Mouse (Mus musculus): ENCODE measurements around the gene Tesmin. TPM values are rescaled to one million over a fixed set of nuclear protein-coding genes. Genes with fewer than 3 reads are reported as not detected.

Tesmin gene
- polyA plus RNA-seq, 1 experiment from 2014 or later: 0.11 TPM

GRCm38 (mm10) chr19:3359841-3360588 lies 28.6 kb upstream of the Tesmin start:
- Histone ChIP-seq H3K36me3 (peaks cover 20% of the 10 kb centered on the region), H3K9ac (replicated peaks) (no peak overlapping the region), H3K9me3 (peaks cover 7% of the 10 kb centered on the region; the same call in 1 of the 2 replicates), H3K4me2 (no peak overlapping the region), H3K4me3 (replicated peaks) (no peak overlapping the region), H3K4me1 (replicated peaks) (no peaks in the 10 kb centered on the region), H3K27ac (no peak overlapping the region), H3K27me3 (no peaks in the 10 kb centered on the region)
- ATAC-seq (ENCODE audit: insufficient number of reproducible peaks, insufficient read depth, low FRiP score, low TSS enrichment, low read depth): no peak
- WGBS: 87% methylated on average over 13 of the region's 13 CpGs

GRCm38 (mm10) chr19:3363510-3363909 lies 25.1 kb upstream of the Tesmin start:
- no peak overlapping the region for H3K4me2 ChIP-seq
- 86% methylated on average over 4 of the region's 4 CpGs for WGBS
- H3K36me3 ChIP-seq: peaks cover 24% of the 10 kb centered on the region
- H3K4me1 ChIP-seq (replicated peaks): no peaks in the 10 kb centered on the region
- H3K27me3 ChIP-seq: no peaks in the 10 kb centered on the region
- no peak overlapping the region for H3K27ac ChIP-seq
- ATAC-seq (ENCODE audit: insufficient number of reproducible peaks, insufficient read depth, low FRiP score, low TSS enrichment, low read depth): no peak
- peaks cover 4% of the 10 kb centered on the region; the same call in 1 of the 2 replicates for H3K9me3 ChIP-seq
- no peak overlapping the region for H3K9ac ChIP-seq (replicated peaks)
- no peak overlapping the region for H3K4me3 ChIP-seq (replicated peaks)

- no peak overlapping the region for H3K27ac ChIP-seq
- WGBS: 85% methylated on average over 3 of the region's 3 CpGs
- peaks cover 25% of the 10 kb centered on the region for H3K36me3 ChIP-seq
Observed at GRCm38 (mm10) chr19:3365089-3365488, 23.6 kb upstream of the Tesmin start.

GRCm38 (mm10) chr19:3368276-3368675 lies 20.4 kb upstream of the Tesmin start:
- peaks cover 19% of the 10 kb centered on the region for H3K36me3 ChIP-seq
- H3K9ac ChIP-seq (replicated peaks): no peak overlapping the region
- WGBS: 92% methylated on average over 3 of the region's 3 CpGs
- ATAC-seq (ENCODE audit: insufficient number of reproducible peaks, insufficient read depth, low FRiP score, low TSS enrichment, low read depth): no peak
- no peak overlapping the region for H3K4me2 ChIP-seq
- H3K27me3 ChIP-seq: no peaks in the 10 kb centered on the region
- H3K4me3 ChIP-seq (replicated peaks): no peak overlapping the region
- no peak overlapping the region for H3K27ac ChIP-seq
- H3K9me3 ChIP-seq: no peaks in the 10 kb centered on the region
- no peaks in the 10 kb centered on the region for H3K4me1 ChIP-seq (replicated peaks)

More at GRCm38 (mm10) chr19:3365089-3365488, 23.6 kb upstream of the Tesmin start:
- Histone ChIP-seq H3K27me3 (no peaks in the 10 kb centered on the region), H3K4me3 (replicated peaks) (no peak overlapping the region), H3K9me3 (no peaks in the 10 kb centered on the region), H3K4me2 (no peak overlapping the region), H3K4me1 (replicated peaks) (no peaks in the 10 kb centered on the region), H3K9ac (replicated peaks) (no peak overlapping the region)
- ATAC-seq (ENCODE audit: insufficient number of reproducible peaks, insufficient read depth, low FRiP score, low TSS enrichment, low read depth): no peak

GRCm38 (mm10) chr19:3373380-3373779 lies 15.3 kb upstream of the Tesmin start:
- Histone ChIP-seq H3K4me2 (no peak overlapping the region), H3K4me3 (replicated peaks) (no peak overlapping the region), H3K9me3 (no peaks in the 10 kb centered on the region), H3K4me1 (replicated peaks) (no peaks in the 10 kb centered on the region), H3K9ac (replicated peaks) (no peak overlapping the region), H3K27me3 (no peaks in the 10 kb centered on the region), H3K36me3 (peaks cover 12% of the 10 kb centered on the region), H3K27ac (no peak overlapping the region)
- 66% methylated on average over 12 of the region's 12 CpGs for WGBS
- ATAC-seq (ENCODE audit: insufficient number of reproducible peaks, insufficient read depth, low FRiP score, low TSS enrichment, low read depth): no peak

- H3K9ac ChIP-seq (replicated peaks): no peak overlapping the region
- no peak for ATAC-seq (ENCODE audit: insufficient number of reproducible peaks, insufficient read depth, low FRiP score, low TSS enrichment, low read depth)
- H3K27me3 ChIP-seq: no peaks in the 10 kb centered on the region
- WGBS: 61% methylated on average over 2 of the region's 2 CpGs
- H3K9me3 ChIP-seq: no peaks in the 10 kb centered on the region
- no peaks in the 10 kb centered on the region for H3K4me1 ChIP-seq (replicated peaks)
- peaks cover 10% of the 10 kb centered on the region for H3K36me3 ChIP-seq
- no peak overlapping the region for H3K27ac ChIP-seq
- H3K4me2 ChIP-seq: no peak overlapping the region
- H3K4me3 ChIP-seq (replicated peaks): no peak overlapping the region
Observed at GRCm38 (mm10) chr19:3374028-3374427, 14.6 kb upstream of the Tesmin start.

GRCm38 (mm10) chr19:3375945-3376495 lies 12.6 kb upstream of the Tesmin start:
- no peak overlapping the region for H3K27ac ChIP-seq
- H3K4me1 ChIP-seq (replicated peaks): no peaks in the 10 kb centered on the region
- H3K9me3 ChIP-seq: no peaks in the 10 kb centered on the region
- ATAC-seq (ENCODE audit: insufficient number of reproducible peaks, insufficient read depth, low FRiP score, low TSS enrichment, low read depth): no peak
- peaks cover 20% of the 10 kb centered on the region for H3K36me3 ChIP-seq
- H3K27me3 ChIP-seq: no peaks in the 10 kb centered on the region
- H3K4me3 ChIP-seq (replicated peaks): no peak overlapping the region
- H3K4me2 ChIP-seq: no peak overlapping the region
- H3K9ac ChIP-seq (replicated peaks): no peak overlapping the region
- WGBS: 63% methylated on average over 7 of the region's 7 CpGs

GRCm38 (mm10) chr19:3376966-3377715 lies 11.5 kb upstream of the Tesmin start:
- H3K27ac ChIP-seq: no peak overlapping the region
- H3K36me3 ChIP-seq: peaks cover 20% of the 10 kb centered on the region; the same call in 1 of the 2 replicates
- ATAC-seq (ENCODE audit: insufficient number of reproducible peaks, insufficient read depth, low FRiP score, low TSS enrichment, low read depth): no peak
- H3K4me2 ChIP-seq: no peak overlapping the region
- no peak overlapping the region for H3K9ac ChIP-seq (replicated peaks)
- H3K9me3 ChIP-seq: no peaks in the 10 kb centered on the region
- WGBS: 28% methylated on average over 4 of the region's 4 CpGs
- H3K4me1 ChIP-seq (replicated peaks): no peaks in the 10 kb centered on the region
- no peak overlapping the region for H3K4me3 ChIP-seq (replicated peaks)
- no peaks in the 10 kb centered on the region for H3K27me3 ChIP-seq

- Histone ChIP-seq H3K4me2 (no peak overlapping the region), H3K4me1 (replicated peaks) (no peaks in the 10 kb centered on the region), H3K36me3 (peaks cover 20% of the 10 kb centered on the region; the same call in 1 of the 2 replicates), H3K4me3 (replicated peaks) (no peak overlapping the region), H3K9me3 (no peaks in the 10 kb centered on the region), H3K27me3 (no peaks in the 10 kb centered on the region), H3K9ac (replicated peaks) (no peak overlapping the region), H3K27ac (no peak overlapping the region)
- 90% methylated on average over 3 of the region's 3 CpGs for WGBS
- ATAC-seq (ENCODE audit: insufficient number of reproducible peaks, insufficient read depth, low FRiP score, low TSS enrichment, low read depth): no peak
Observed at GRCm38 (mm10) chr19:3378614-3379013, 10.0 kb upstream of the Tesmin start.

- Histone ChIP-seq H3K4me3 (replicated peaks) (no peak overlapping the region), H3K4me2 (no peak overlapping the region), H3K9me3 (peaks cover 10% of the 10 kb centered on the region), H3K27ac (no peak overlapping the region), H3K9ac (replicated peaks) (no peak overlapping the region), H3K27me3 (no peaks in the 10 kb centered on the region), H3K36me3 (peaks cover 5% of the 10 kb centered on the region; the same call in 1 of the 2 replicates), H3K4me1 (replicated peaks) (peaks cover 4% of the 10 kb centered on the region; the same call in 1 of the 2 replicates)
- ATAC-seq (ENCODE audit: insufficient number of reproducible peaks, insufficient read depth, low FRiP score, low TSS enrichment, low read depth): no peak
- 65% methylated on average over 6 of the region's 6 CpGs for WGBS
Observed at GRCm38 (mm10) chr19:3388061-3388460, 596 bp upstream of the Tesmin start.

- H3K27me3 ChIP-seq: no peaks in the 10 kb centered on the region
- ATAC-seq (ENCODE audit: insufficient number of reproducible peaks, insufficient read depth, low FRiP score, low TSS enrichment, low read depth): peak; percentile 86
- H3K4me1 ChIP-seq (replicated peaks): peaks cover 4% of the 10 kb centered on the region; the same call in 1 of the 2 replicates
- peaks cover 10% of the 10 kb centered on the region for H3K9me3 ChIP-seq
- peak overlapping the region; percentile 49 for H3K4me3 ChIP-seq (replicated peaks)
- H3K27ac ChIP-seq: no peak overlapping the region
- WGBS: 0% methylated on average over 43 of the region's 43 CpGs
- peaks cover under 1% of the 10 kb centered on the region; the same call in 1 of the 2 replicates for H3K36me3 ChIP-seq
- H3K4me2 ChIP-seq: peak overlapping the region; percentile 81
- peak overlapping the region; percentile 57; the same call in 1 of the 2 replicates for H3K9ac ChIP-seq (replicated peaks)
Observed at GRCm38 (mm10) chr19:3389089-3389488, 432 bp downstream of the Tesmin start.
